Mouse (Mus musculus): ENCODE measurements around the gene Ifna4. TPM values are rescaled to one million over a fixed set of nuclear protein-coding genes. Genes with fewer than 3 reads are reported as not detected.
"Not testable (repeated sequence)": the region's sequence is repeated elsewhere in the genome, so short reads cannot be mapped to it uniquely, and the experiment has no call there.

The Ifna4 gene
- not detected in 2 replicates for polyA plus RNA-seq (2011; ENCODE audit: insufficient read depth, insufficient read length, low read depth, missing spikeins)

GRCm38 (mm10) chr4:88841438-88841911 lies at the start of gene Ifna4:
TSS of gene Ifna4 (plus strand) at chr4:88841861.
- Histone ChIP-seq H3K9me3 (replicated peaks; ENCODE audit: control insufficient read depth, insufficient read depth, low read length, poor library complexity, severe bottlenecking) (no peaks in the 10 kb centered on the region), H3K9ac (ENCODE audit: low read depth, poor library complexity, severe bottlenecking) (no peak within 1 kb of the TSS), H3K36me3 (ENCODE audit: control insufficient read depth, insufficient read depth, low read length, poor library complexity, severe bottlenecking) (no peaks in the 10 kb centered on the region), H3K4me1 (ENCODE audit: control insufficient read depth, insufficient read depth, low read length) (no peaks in the 10 kb centered on the region), H3K27ac (ENCODE audit: insufficient read depth, low read length) (no peak within 1 kb of the TSS), H3K27me3 (ENCODE audit: control insufficient read depth, insufficient read depth, low read length, poor library complexity, severe bottlenecking) (no peaks in the 10 kb centered on the region), H3K4me3 (ENCODE audit: low read depth, low read length) (no peak within 1 kb of the TSS)
- no peak for TF ChIP-seq EP300 (IDR thresholded peaks at IDR 0.05; ENCODE audit: insufficient read depth, low read depth, low read length)
- no peak for TF ChIP-seq CTCF (IDR thresholded peaks at IDR 0.05; ENCODE audit: low read depth, low read length)
- TF ChIP-seq POLR2A (IDR thresholded peaks at IDR 0.05; ENCODE audit: insufficient read depth, low read length): no peak

DNA sequence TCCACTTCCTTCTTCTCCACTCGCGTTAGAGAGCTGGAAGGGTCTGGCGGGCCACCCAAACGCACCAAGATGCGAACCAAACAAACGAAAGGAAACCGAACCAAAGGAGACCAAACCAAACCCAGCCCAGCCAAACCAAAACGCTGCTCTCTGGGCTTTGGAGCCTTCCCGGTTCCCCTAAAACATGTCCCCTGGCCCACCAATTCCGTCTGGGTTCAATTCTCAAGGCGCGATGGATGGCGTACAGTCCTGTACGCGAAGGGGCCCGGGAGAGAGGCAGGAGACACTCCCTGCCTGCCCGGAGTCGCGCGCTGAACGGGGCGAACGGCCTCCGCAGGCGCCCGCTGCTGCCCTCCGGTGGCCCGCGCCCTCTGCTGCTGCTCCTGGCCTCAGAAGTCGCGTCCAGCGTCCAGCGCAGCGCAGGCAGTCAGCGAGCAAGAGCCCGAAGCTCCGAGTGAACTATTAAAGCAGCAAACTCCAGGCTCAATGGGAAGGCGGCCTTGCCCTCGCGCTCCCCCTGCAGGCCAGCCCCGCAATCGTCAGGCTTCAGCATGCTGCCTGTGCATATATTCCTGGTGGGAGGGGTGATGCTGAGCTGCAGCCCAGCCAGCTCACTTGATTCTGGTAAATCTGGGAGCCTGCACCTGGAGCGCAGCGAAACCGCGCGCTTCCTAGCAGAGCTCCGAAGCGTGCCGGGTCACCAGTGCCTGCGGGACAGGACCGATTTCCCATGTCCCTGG lies 47.6 kb upstream of the Ifna4 start, which contains the start of gene Gm13275:
Gene Gm13275, plus strand, starts transcription at position 552 of the 740 bp plus-strand sequence.
- H3K4me3 ChIP-seq (ENCODE audit: low read depth, low read length); H3K9me3 ChIP-seq (replicated peaks; ENCODE audit: control insufficient read depth, insufficient read depth, low read length, poor library complexity, severe bottlenecking); H3K27ac ChIP-seq (ENCODE audit: insufficient read depth, low read length); H3K36me3 ChIP-seq (ENCODE audit: control insufficient read depth, insufficient read depth, low read length, poor library complexity, severe bottlenecking); H3K9ac ChIP-seq (ENCODE audit: low read depth, poor library complexity, severe bottlenecking); H3K4me1 ChIP-seq (ENCODE audit: control insufficient read depth, insufficient read depth, low read length); H3K27me3 ChIP-seq (ENCODE audit: control insufficient read depth, insufficient read depth, low read length, poor library complexity, severe bottlenecking): not testable (repeated sequence)

GRCm38 (mm10) chr4:88797097-88797496 lies 44.6 kb upstream of the Ifna4 start, which contains the start of gene Gm13279:
TSS of gene Gm13279 (plus strand) at chr4:88797397.
- H3K9me3 ChIP-seq (replicated peaks; ENCODE audit: control insufficient read depth, insufficient read depth, low read length, poor library complexity, severe bottlenecking); H3K4me1 ChIP-seq (ENCODE audit: control insufficient read depth, insufficient read depth, low read length); H3K4me3 ChIP-seq (ENCODE audit: low read depth, low read length); H3K27me3 ChIP-seq (ENCODE audit: control insufficient read depth, insufficient read depth, low read length, poor library complexity, severe bottlenecking); H3K27ac ChIP-seq (ENCODE audit: insufficient read depth, low read length); H3K9ac ChIP-seq (ENCODE audit: low read depth, poor library complexity, severe bottlenecking); H3K36me3 ChIP-seq (ENCODE audit: control insufficient read depth, insufficient read depth, low read length, poor library complexity, severe bottlenecking): not testable (repeated sequence)

DNA sequence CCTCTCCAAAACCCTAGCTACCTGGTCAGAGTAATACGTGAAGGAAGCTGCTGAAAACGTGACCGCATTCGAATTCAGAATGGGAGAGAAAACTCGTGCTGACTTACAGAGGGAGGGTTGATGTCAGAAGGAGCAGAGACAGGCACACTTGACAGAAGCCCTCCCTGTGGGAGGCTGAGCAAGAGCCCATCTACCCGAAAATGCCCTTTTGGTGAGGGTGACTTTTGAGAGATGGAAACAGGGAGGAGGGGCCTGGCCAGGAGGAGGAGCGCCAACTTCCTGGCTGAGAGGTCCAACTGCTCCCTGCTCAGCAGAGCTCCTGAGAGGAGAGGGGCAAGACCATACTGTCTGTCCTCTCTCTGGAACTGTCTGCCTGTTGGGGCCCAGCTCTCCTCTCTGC lies 42.3 kb upstream of the Ifna4 start, which contains the start of gene Gm13285:
Gene Gm13285, plus strand, starts transcription at position 301 of the 400 bp plus-strand sequence.
- not testable (repeated sequence) for H3K27me3 ChIP-seq (ENCODE audit: control insufficient read depth, insufficient read depth, low read length, poor library complexity, severe bottlenecking); H3K4me1 ChIP-seq (ENCODE audit: control insufficient read depth, insufficient read depth, low read length); H3K4me3 ChIP-seq (ENCODE audit: low read depth, low read length); H3K9me3 ChIP-seq (replicated peaks; ENCODE audit: control insufficient read depth, insufficient read depth, low read length, poor library complexity, severe bottlenecking); H3K27ac ChIP-seq (ENCODE audit: insufficient read depth, low read length); H3K9ac ChIP-seq (ENCODE audit: low read depth, poor library complexity, severe bottlenecking); H3K36me3 ChIP-seq (ENCODE audit: control insufficient read depth, insufficient read depth, low read length, poor library complexity, severe bottlenecking)

- H3K36me3 ChIP-seq (ENCODE audit: control insufficient read depth, insufficient read depth, low read length, poor library complexity, severe bottlenecking); H3K9me3 ChIP-seq (replicated peaks; ENCODE audit: control insufficient read depth, insufficient read depth, low read length, poor library complexity, severe bottlenecking); H3K27ac ChIP-seq (ENCODE audit: insufficient read depth, low read length); H3K4me1 ChIP-seq (ENCODE audit: control insufficient read depth, insufficient read depth, low read length); H3K4me3 ChIP-seq (ENCODE audit: low read depth, low read length); H3K9ac ChIP-seq (ENCODE audit: low read depth, poor library complexity, severe bottlenecking); H3K27me3 ChIP-seq (ENCODE audit: control insufficient read depth, insufficient read depth, low read length, poor library complexity, severe bottlenecking): not testable (repeated sequence)
Observed at GRCm38 (mm10) chr4:88802954-88803353, 38.7 kb upstream of the Ifna4 start, which contains the start of gene Gm13287. TSS of gene Gm13287 (plus strand) at chr4:88803254.

DNA sequence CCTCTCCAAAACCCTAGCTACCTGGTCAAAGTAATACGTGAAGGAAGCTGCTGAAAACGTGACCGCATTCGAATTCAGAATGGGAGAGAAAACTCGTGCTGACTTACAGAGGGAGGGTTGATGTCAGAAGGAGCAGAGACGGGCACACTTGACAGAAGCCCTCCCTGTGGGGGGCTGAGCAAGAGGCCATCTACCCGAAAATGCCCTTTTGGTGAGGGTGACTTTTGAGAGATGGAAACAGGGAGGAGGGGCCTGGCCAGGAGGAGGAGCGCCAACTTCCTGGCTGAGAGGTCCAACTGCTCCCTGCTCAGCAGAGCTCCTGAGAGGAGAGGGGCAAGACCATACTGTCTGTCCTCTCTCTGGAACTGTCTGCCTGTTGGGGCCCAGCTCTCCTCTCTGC lies 36.4 kb upstream of the Ifna4 start, which contains the start of gene Gm13288:
Gene Gm13288, plus strand, starts transcription at position 301 of the 400 bp plus-strand sequence.
- H3K27me3 ChIP-seq (ENCODE audit: control insufficient read depth, insufficient read depth, low read length, poor library complexity, severe bottlenecking); H3K27ac ChIP-seq (ENCODE audit: insufficient read depth, low read length); H3K4me3 ChIP-seq (ENCODE audit: low read depth, low read length); H3K9me3 ChIP-seq (replicated peaks; ENCODE audit: control insufficient read depth, insufficient read depth, low read length, poor library complexity, severe bottlenecking); H3K9ac ChIP-seq (ENCODE audit: low read depth, poor library complexity, severe bottlenecking); H3K36me3 ChIP-seq (ENCODE audit: control insufficient read depth, insufficient read depth, low read length, poor library complexity, severe bottlenecking); H3K4me1 ChIP-seq (ENCODE audit: control insufficient read depth, insufficient read depth, low read length): not testable (repeated sequence)

GRCm38 (mm10) chr4:88805761-88806160 lies 35.9 kb upstream of the Ifna4 start:
- H3K27ac ChIP-seq (ENCODE audit: insufficient read depth, low read length); H3K4me3 ChIP-seq (ENCODE audit: low read depth, low read length); H3K9me3 ChIP-seq (replicated peaks; ENCODE audit: control insufficient read depth, insufficient read depth, low read length, poor library complexity, severe bottlenecking); H3K36me3 ChIP-seq (ENCODE audit: control insufficient read depth, insufficient read depth, low read length, poor library complexity, severe bottlenecking); H3K27me3 ChIP-seq (ENCODE audit: control insufficient read depth, insufficient read depth, low read length, poor library complexity, severe bottlenecking); H3K4me1 ChIP-seq (ENCODE audit: control insufficient read depth, insufficient read depth, low read length); H3K9ac ChIP-seq (ENCODE audit: low read depth, poor library complexity, severe bottlenecking): not testable (repeated sequence)
